Mouse (Mus musculus) liver, postnatal 0 days (tissue): ENCODE results near the gene 2010111I01Rik.

Experiments used
- CTCF ChIP-seq: sonication (generic); IDR thresholded peaks from 2 replicates; pipeline ENCODE4 v1.5.1; 2016; ENCODE audit warnings: antibody characterized with exemption, low read depth
- EP300 ChIP-seq: IDR thresholded peaks from 2 replicates; pipeline ENCODE4 v1.6.1; 2016; ENCODE audit warnings: antibody characterized with exemption, low read depth, mild to moderate bottlenecking

GRCm38 (mm10) chr13:63251118-63251889 is 286.6 kb downstream of the 2010111I01Rik start:
- TF ChIP-seq CTCF (no peak), EP300 (no peak)
